Mouse (Mus musculus): ENCODE results near the gene Cpsf3. TPM values are rescaled to one million over a fixed set of nuclear protein-coding genes. Genes with fewer than 3 reads are reported as not detected.

Cpsf3 gene
- polyA plus RNA-seq, 1 experiment: 50.5 TPM

- H3K79me2 ChIP-seq (ENCODE audit: control insufficient read depth, insufficient read depth): no peaks in the 10 kb centered on the region
- no peak overlapping the region for H3K4me2 ChIP-seq (ENCODE audit: low read depth)
- TF ChIP-seq POLR2AphosphoS2 (IDR thresholded peaks at IDR 0.05; ENCODE audit: insufficient read length, low read depth) (no peak), REST (IDR thresholded peaks at IDR 0.05; ENCODE audit: insufficient read depth, insufficient read length) (no peak), USF1 (IDR thresholded peaks at IDR 0.05; ENCODE audit: low read depth) (no peak), MYOD1 (IDR thresholded peaks at IDR 0.05; ENCODE audit: control insufficient read depth in 1 of 3, insufficient read length in 2 of 3, low read depth in 2 of 3) (no peak)
- no peak overlapping the region for H3K4me3 ChIP-seq
- H3K36me3 ChIP-seq (ENCODE audit: control insufficient read depth, insufficient read depth): peaks cover 4% of the 10 kb centered on the region
- no peaks in the 10 kb centered on the region for H3K27me3 ChIP-seq (ENCODE audit: control insufficient read depth, insufficient read depth, insufficient read length)
- H3ac ChIP-seq (ENCODE audit: control insufficient read depth, insufficient read length): no peak overlapping the region
These were observed 19.7 kb upstream of the Cpsf3 start for GRCm38 (mm10) chr12:21265501-21265900.

GRCm38 (mm10) chr12:21265946-21266783 is 19.0 kb upstream of the Cpsf3 start:
- Histone ChIP-seq H3K36me3 (ENCODE audit: control insufficient read depth, insufficient read depth) (peaks cover 8% of the 10 kb centered on the region), H3K27me3 (ENCODE audit: control insufficient read depth, insufficient read depth, insufficient read length) (no peaks in the 10 kb centered on the region), H3K4me3 (no peak overlapping the region), H3K4me2 (ENCODE audit: low read depth) (no peak overlapping the region), H3ac (ENCODE audit: control insufficient read depth, insufficient read length) (no peak overlapping the region), H3K79me2 (ENCODE audit: control insufficient read depth, insufficient read depth) (no peaks in the 10 kb centered on the region)
- no peak for TF ChIP-seq MYOG (IDR thresholded peaks at IDR 0.05; ENCODE audit: control insufficient read depth in 1 of 3, insufficient read depth in 1 of 3, insufficient read length in 2 of 3, low read depth in 2 of 3)
- TF ChIP-seq TCF12 (IDR thresholded peaks at IDR 0.05; ENCODE audit: insufficient read depth, poor library complexity, severe bottlenecking): no peak
- no peak for TF ChIP-seq E2F4 (IDR thresholded peaks at IDR 0.05; ENCODE audit: insufficient read depth)

GRCm38 (mm10) chr12:21266784-21267098 is 18.4 kb upstream of the Cpsf3 start:
- no peaks in the 10 kb centered on the region for H3K79me2 ChIP-seq (ENCODE audit: control insufficient read depth, insufficient read depth)
- TF ChIP-seq MYOG (IDR thresholded peaks at IDR 0.05; ENCODE audit: control insufficient read depth in 1 of 3, insufficient read depth in 1 of 3, insufficient read length in 2 of 3, low read depth in 2 of 3) (no peak), TCF3 (IDR thresholded peaks at IDR 0.05; ENCODE audit: insufficient read length, low read depth) (no peak), MYOD1 (IDR thresholded peaks at IDR 0.05; ENCODE audit: control insufficient read depth in 1 of 3, insufficient read length in 2 of 3, low read depth in 2 of 3) (no peak), CEBPB (IDR thresholded peaks at IDR 0.05; ENCODE audit: insufficient read depth, poor library complexity, severe bottlenecking) (no peak), REST (IDR thresholded peaks at IDR 0.05; ENCODE audit: insufficient read depth, insufficient read length) (no peak), POLR2AphosphoS2 (IDR thresholded peaks at IDR 0.05; ENCODE audit: insufficient read length, low read depth) (no peak), POLR2A (IDR thresholded peaks at IDR 0.05; ENCODE audit: insufficient read length, low read depth) (no peak), MAX (IDR thresholded peaks at IDR 0.05; ENCODE audit: low read depth) (no peak), TCF12 (IDR thresholded peaks at IDR 0.05; ENCODE audit: insufficient read depth, poor library complexity, severe bottlenecking) (no peak), E2F4 (IDR thresholded peaks at IDR 0.05; ENCODE audit: insufficient read depth) (no peak), USF1 (IDR thresholded peaks at IDR 0.05; ENCODE audit: low read depth) (no peak), SRF (IDR thresholded peaks at IDR 0.05; ENCODE audit: control insufficient read depth, insufficient read length, low read depth) (no peak)
- H3K4me2 ChIP-seq (ENCODE audit: low read depth): no peak overlapping the region
- no peak overlapping the region for H3ac ChIP-seq (ENCODE audit: control insufficient read depth, insufficient read length)
- H3K4me3 ChIP-seq: no peak overlapping the region
- no peaks in the 10 kb centered on the region for H3K27me3 ChIP-seq (ENCODE audit: control insufficient read depth, insufficient read depth, insufficient read length)
- peaks cover 9% of the 10 kb centered on the region for H3K36me3 ChIP-seq (ENCODE audit: control insufficient read depth, insufficient read depth)

- TF ChIP-seq MYOG (IDR thresholded peaks at IDR 0.05; ENCODE audit: control insufficient read depth in 1 of 3, insufficient read depth in 1 of 3, insufficient read length in 2 of 3, low read depth in 2 of 3) (no peak), USF1 (IDR thresholded peaks at IDR 0.05; ENCODE audit: low read depth) (no peak), REST (IDR thresholded peaks at IDR 0.05; ENCODE audit: insufficient read depth, insufficient read length) (no peak), MAX (IDR thresholded peaks at IDR 0.05; ENCODE audit: low read depth) (no peak), MYOD1 (IDR thresholded peaks at IDR 0.05; ENCODE audit: control insufficient read depth in 1 of 3, insufficient read length in 2 of 3, low read depth in 2 of 3) (no peak), SRF (IDR thresholded peaks at IDR 0.05; ENCODE audit: control insufficient read depth, insufficient read length, low read depth) (no peak), TCF12 (IDR thresholded peaks at IDR 0.05; ENCODE audit: insufficient read depth, poor library complexity, severe bottlenecking) (no peak), E2F4 (IDR thresholded peaks at IDR 0.05; ENCODE audit: insufficient read depth) (no peak), CEBPB (IDR thresholded peaks at IDR 0.05; ENCODE audit: insufficient read depth, poor library complexity, severe bottlenecking) (no peak), POLR2A (IDR thresholded peaks at IDR 0.05; ENCODE audit: insufficient read length, low read depth) (no peak), POLR2AphosphoS2 (IDR thresholded peaks at IDR 0.05; ENCODE audit: insufficient read length, low read depth) (no peak), TCF3 (IDR thresholded peaks at IDR 0.05; ENCODE audit: insufficient read length, low read depth) (no peak)
- Histone ChIP-seq H3K36me3 (ENCODE audit: control insufficient read depth, insufficient read depth) (peaks cover 22% of the 10 kb centered on the region), H3K79me2 (ENCODE audit: control insufficient read depth, insufficient read depth) (no peaks in the 10 kb centered on the region), H3ac (ENCODE audit: control insufficient read depth, insufficient read length) (no peak overlapping the region), H3K4me3 (no peak overlapping the region), H3K4me2 (ENCODE audit: low read depth) (no peak overlapping the region), H3K27me3 (ENCODE audit: control insufficient read depth, insufficient read depth, insufficient read length) (no peaks in the 10 kb centered on the region)
These were observed 17.0 kb upstream of the Cpsf3 start for GRCm38 (mm10) chr12:21268083-21268616.

GRCm38 (mm10) chr12:21274446-21274845 is 10.7 kb upstream of the Cpsf3 start:
- Histone ChIP-seq H3K36me3 (ENCODE audit: control insufficient read depth, insufficient read depth) (peaks cover 22% of the 10 kb centered on the region), H3K4me2 (ENCODE audit: low read depth) (no peak overlapping the region), H3K4me3 (no peak overlapping the region), H3ac (ENCODE audit: control insufficient read depth, insufficient read length) (no peak overlapping the region), H3K27me3 (ENCODE audit: control insufficient read depth, insufficient read depth, insufficient read length) (no peaks in the 10 kb centered on the region), H3K79me2 (ENCODE audit: control insufficient read depth, insufficient read depth) (no peaks in the 10 kb centered on the region)
- no peak for TF ChIP-seq MAX (IDR thresholded peaks at IDR 0.05; ENCODE audit: low read depth)
- no peak for TF ChIP-seq USF1 (IDR thresholded peaks at IDR 0.05; ENCODE audit: low read depth)
- TF ChIP-seq MYOG (IDR thresholded peaks at IDR 0.05; ENCODE audit: control insufficient read depth in 1 of 3, insufficient read depth in 1 of 3, insufficient read length in 2 of 3, low read depth in 2 of 3): no peak
- TF ChIP-seq TCF3 (IDR thresholded peaks at IDR 0.05; ENCODE audit: insufficient read length, low read depth): no peak
- no peak for TF ChIP-seq REST (IDR thresholded peaks at IDR 0.05; ENCODE audit: insufficient read depth, insufficient read length)
- no peak for TF ChIP-seq TCF12 (IDR thresholded peaks at IDR 0.05; ENCODE audit: insufficient read depth, poor library complexity, severe bottlenecking)
- no peak for TF ChIP-seq SRF (IDR thresholded peaks at IDR 0.05; ENCODE audit: control insufficient read depth, insufficient read length, low read depth)
- TF ChIP-seq MYOD1 (IDR thresholded peaks at IDR 0.05; ENCODE audit: control insufficient read depth in 1 of 3, insufficient read length in 2 of 3, low read depth in 2 of 3): no peak
- TF ChIP-seq POLR2AphosphoS2 (IDR thresholded peaks at IDR 0.05; ENCODE audit: insufficient read length, low read depth): no peak
- no peak for TF ChIP-seq E2F4 (IDR thresholded peaks at IDR 0.05; ENCODE audit: insufficient read depth)
- TF ChIP-seq POLR2A (IDR thresholded peaks at IDR 0.05; ENCODE audit: insufficient read length, low read depth): no peak
- no peak for TF ChIP-seq CEBPB (IDR thresholded peaks at IDR 0.05; ENCODE audit: insufficient read depth, poor library complexity, severe bottlenecking)

Data from myocyte (in vitro differentiated cells).